ENCODE assay signal across 19 mouse cellular contexts in the genomic region with DNA sequence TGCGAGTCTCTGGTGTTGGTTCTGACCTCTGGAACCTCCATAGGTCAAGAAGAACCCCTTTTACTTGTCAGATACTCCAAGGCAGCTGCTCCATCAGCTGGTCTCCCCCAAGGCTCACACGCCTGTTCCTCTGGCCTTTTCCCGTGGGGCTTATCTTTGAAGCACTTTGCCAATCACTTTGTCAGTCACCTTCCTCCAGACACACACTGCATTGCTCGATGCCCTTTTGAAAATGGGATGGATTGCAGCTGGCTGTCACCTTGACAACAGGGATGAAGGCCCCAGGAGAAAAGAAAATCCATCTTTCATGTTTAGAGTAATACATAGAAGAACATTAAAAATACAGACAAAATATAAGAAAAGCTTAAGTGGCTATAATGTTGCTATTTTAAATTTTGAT.
"Had no signal": no experiment of that assay in that cellular context is flagged by ENCODE, and none has a peak within 500 bp of the region (broad histone marks: within the 10 kb centered on the region; RNA-seq: fewer than 3 reads in every experiment).

No protein-coding gene starts in this region.

- H3K36me3 ChIP-seq: intestine, embryonic 15.5 days; limb, embryonic 12.5 days; limb, embryonic 15.5 days; neural tube, embryonic 13.5 days; stomach, embryonic 15.5 days had no signal

- H3K4me2 ChIP-seq: intestine, embryonic 15.5 days; limb, embryonic 12.5 days; limb, embryonic 15.5 days; liver, embryonic 11.5 days; lung, embryonic 14.5 days; neural tube, embryonic 13.5 days; stomach, embryonic 15.5 days had no signal

- H3K4me3 ChIP-seq: intestine, embryonic 15.5 days; limb, embryonic 12.5 days; limb, embryonic 15.5 days; myocyte; neural tube, embryonic 13.5 days; stomach, embryonic 15.5 days had no signal

- H3K4me1 ChIP-seq: intestine, embryonic 15.5 days; limb, embryonic 12.5 days; stomach, embryonic 15.5 days had no signal

- H3K9me3 ChIP-seq: intestine, embryonic 15.5 days; limb, embryonic 15.5 days; neural tube, embryonic 13.5 days; stomach, embryonic 15.5 days had no signal

- H3K9ac ChIP-seq: intestine, embryonic 15.5 days; limb, embryonic 12.5 days; limb, embryonic 15.5 days; liver, embryonic 14.5 days; liver, postnatal 0 days; lung, embryonic 14.5 days; neural tube, embryonic 13.5 days; stomach, embryonic 15.5 days had no signal

- H3K27ac ChIP-seq: intestine, embryonic 15.5 days; limb, embryonic 12.5 days; limb, embryonic 15.5 days; liver, embryonic 14.5 days; stomach, embryonic 15.5 days had no signal

- DNase-seq: kidney, adult 18-20 months; kidney, adult 9 months; kidney, postnatal 14 days; kidney, postnatal 4 days; left cerebral cortex, postnatal 4 days; liver, postnatal 0 days; lung, embryonic 14.5 days; right cerebral cortex, postnatal 14 days; spleen, adult 18-20 months; thymus, postnatal 25 days had no signal

- ATAC-seq: intestine, embryonic 15.5 days; liver, postnatal 0 days; lung, postnatal 0 days had no signal

- H3K27me3 ChIP-seq: intestine, embryonic 15.5 days; limb, embryonic 12.5 days; limb, embryonic 15.5 days; neural tube, embryonic 13.5 days; stomach, embryonic 15.5 days had no signal
